13 mouse cellular contexts compared by ENCODE assay signal in genomic region chr3:101611813-101612491, GRCm38 (mm10). TPM values are rescaled to one million over a fixed set of nuclear protein-coding genes. Genes with fewer than 3 reads are reported as not detected.
A peak's percentile ranks its signal among the peaks of the same experiment; 100 is the strongest.
DNase-seq lines count a peak whose midpoint lies in the region; ATAC-seq and TF ChIP-seq lines count a peak whose summit lies in the region.
"Had no signal": no experiment of that assay in that cellular context is flagged by ENCODE, and none has a peak within 500 bp of the region (broad histone marks: within the 10 kb centered on the region; RNA-seq: fewer than 3 reads in every experiment).

No protein-coding gene starts in this region.

- no peaks in the 10 kb centered on the region for H3K36me3 ChIP-seq in heart, embryonic 11.5 days (ENCODE audit: control insufficient read depth, insufficient read depth, low read length)
- no peaks in the 10 kb centered on the region for H3K36me3 ChIP-seq in embryonic facial prominence, embryonic 12.5 days
- no peaks in the 10 kb centered on the region for H3K36me3 ChIP-seq in kidney, postnatal 0 days (ENCODE audit: insufficient read depth, low read length)
- H3K36me3 ChIP-seq: midbrain, embryonic 13.5 days had no signal

- no peak for DNase-seq in heart, adult 9 months (ENCODE audit: low spot score in 2 of 2)
- peak; percentile 30 for DNase-seq in ZHBTc4 (ENCODE audit: low read depth, low spot score)
- DNase-seq in kidney, postnatal 0 days (ENCODE audit: low spot score): peak; percentile 86
- no peak for DNase-seq in layer of hippocampus, postnatal 36 days
- no peak for DNase-seq in lung, postnatal 36 days
- DNase-seq in B cell, adult 2 months: no peak
- DNase-seq: heart, adult 2 months; right cerebral cortex, postnatal 25 days had no signal

- no peaks in the 10 kb centered on the region for H3K4me1 ChIP-seq in heart, embryonic 11.5 days (ENCODE audit: control insufficient read depth, insufficient read depth, low read length)
- H3K4me1 ChIP-seq in embryonic facial prominence, embryonic 12.5 days: peaks cover 22% of the 10 kb centered on the region
- peaks cover 8% of the 10 kb centered on the region; the same call in 1 of the 2 replicates for H3K4me1 ChIP-seq in kidney, postnatal 0 days (replicated peaks; ENCODE audit: insufficient read depth, low read length)

- no peak for TF ChIP-seq CTCF in kidney, postnatal 0 days (IDR thresholded peaks at IDR 0.05; ENCODE audit: low read depth)

- 0 out of 2 replicates have a peak, but pooled peaks have one; percentile 26 for ATAC-seq in heart, embryonic 11.5 days (replicated peaks; ENCODE audit: insufficient number of reproducible peaks, low FRiP score, low TSS enrichment)
- ATAC-seq in embryonic facial prominence, embryonic 12.5 days (ENCODE audit: insufficient number of reproducible peaks, insufficient read depth, low FRiP score, low TSS enrichment): no peak; the same call in 1 of the 2 replicates
- ATAC-seq in kidney, postnatal 0 days (replicated peaks; ENCODE audit: low FRiP score, low read depth): peak; percentile 75

- no peak overlapping the region for H3K4me3 ChIP-seq in heart, embryonic 11.5 days (ENCODE audit: low read depth, low read length)
- H3K4me3 ChIP-seq in embryonic facial prominence, embryonic 12.5 days: no peak overlapping the region
- no peak overlapping the region for H3K4me3 ChIP-seq in kidney, postnatal 0 days (replicated peaks; ENCODE audit: low read depth, low read length)
- H3K4me3 ChIP-seq: heart, adult 2 months; midbrain, embryonic 13.5 days had no signal

- H3K27ac ChIP-seq in heart, embryonic 11.5 days (ENCODE audit: low read depth, low read length): no peak overlapping the region
- H3K27ac ChIP-seq in embryonic facial prominence, embryonic 12.5 days: peak overlapping the region; percentile 83
- peak overlapping the region; percentile 20; the same call in 1 of the 2 replicates for H3K27ac ChIP-seq in kidney, postnatal 0 days
- H3K27ac ChIP-seq: heart, adult 2 months; liver, embryonic 14.5 days; midbrain, embryonic 13.5 days had no signal

- H3K27me3 ChIP-seq in heart, embryonic 11.5 days (ENCODE audit: control insufficient read depth, insufficient read depth, low read length): no peaks in the 10 kb centered on the region
- no peaks in the 10 kb centered on the region for H3K27me3 ChIP-seq in embryonic facial prominence, embryonic 12.5 days
- no peaks in the 10 kb centered on the region for H3K27me3 ChIP-seq in kidney, postnatal 0 days (ENCODE audit: insufficient read depth, low read length)
- H3K27me3 ChIP-seq: CH12.LX; midbrain, embryonic 13.5 days had no signal

- no peaks in the 10 kb centered on the region for H3K9me3 ChIP-seq in heart, embryonic 11.5 days (replicated peaks; ENCODE audit: control insufficient read depth, low read length)
- H3K9me3 ChIP-seq in embryonic facial prominence, embryonic 12.5 days: no peaks in the 10 kb centered on the region
- no peaks in the 10 kb centered on the region for H3K9me3 ChIP-seq in kidney, postnatal 0 days (replicated peaks; ENCODE audit: low read length)
- H3K9me3 ChIP-seq: midbrain, embryonic 13.5 days had no signal

- H3K9ac ChIP-seq in heart, embryonic 11.5 days (ENCODE audit: low read depth, low read length): no peak overlapping the region
- no peak overlapping the region for H3K9ac ChIP-seq in embryonic facial prominence, embryonic 12.5 days
- no peak overlapping the region for H3K9ac ChIP-seq in kidney, postnatal 0 days (ENCODE audit: low read depth, low read length)
- H3K9ac ChIP-seq: liver, embryonic 14.5 days; midbrain, embryonic 13.5 days had no signal

- 49% methylated on average over 10 of the region's 10 CpGs for WGBS in heart, embryonic 11.5 days (ENCODE audit: insufficient replicate concordance)
- 18% methylated on average over 10 of the region's 10 CpGs for WGBS in embryonic facial prominence, embryonic 12.5 days
- WGBS in kidney, postnatal 0 days: 20% methylated on average over 10 of the region's 10 CpGs

- H3K4me2 ChIP-seq in heart, embryonic 11.5 days: no peak overlapping the region
- H3K4me2 ChIP-seq in embryonic facial prominence, embryonic 12.5 days (replicated peaks): 0 out of 2 replicates have a peak overlapping the region, but pooled peaks have one; percentile 17
- H3K4me2 ChIP-seq in kidney, postnatal 0 days (ENCODE audit: low read length): no peak overlapping the region
- H3K4me2 ChIP-seq: midbrain, embryonic 13.5 days had no signal

RNA-seq across cellular contexts. Expression of gene Atp1a1, which starts 7.5 kb away (rescaled TPM):
- polyA plus RNA-seq in heart, embryonic 11.5 days (2014; fragmentation: Nextera tagmentation; extraction: Ambion mirVana): 404 and 434 TPM in 2 replicates
- polyA plus RNA-seq in embryonic facial prominence, embryonic 12.5 days (2016; fragmentation: Nextera tagmentation; extraction: Ambion mirVana): 59.8 and 66.4 TPM in 2 replicates
- 731 and 809 TPM in 2 replicates for polyA plus RNA-seq in kidney, postnatal 0 days (2015; fragmentation: Nextera tagmentation; extraction: Ambion mirVana)
- 100 to 1,000 TPM; 462 to 484 TPM for total RNA-seq in layer of hippocampus, postnatal 36 days (2021)

Comparison
In these comparisons a context has a peak if more than half of its experiments do, and no peak if none do; other contexts are left out.
1. DNase-seq: peak in ZHBTc4 (single experiment) and kidney, postnatal 0 days (single experiment); none in heart, adult 9 months (0 of 2), layer of hippocampus, postnatal 36 days (0 of 2), lung, postnatal 36 days (single experiment) and B cell, adult 2 months (0 of 2).